Mouse (Mus musculus): ENCODE data around the gene Mrnip.

DNA sequence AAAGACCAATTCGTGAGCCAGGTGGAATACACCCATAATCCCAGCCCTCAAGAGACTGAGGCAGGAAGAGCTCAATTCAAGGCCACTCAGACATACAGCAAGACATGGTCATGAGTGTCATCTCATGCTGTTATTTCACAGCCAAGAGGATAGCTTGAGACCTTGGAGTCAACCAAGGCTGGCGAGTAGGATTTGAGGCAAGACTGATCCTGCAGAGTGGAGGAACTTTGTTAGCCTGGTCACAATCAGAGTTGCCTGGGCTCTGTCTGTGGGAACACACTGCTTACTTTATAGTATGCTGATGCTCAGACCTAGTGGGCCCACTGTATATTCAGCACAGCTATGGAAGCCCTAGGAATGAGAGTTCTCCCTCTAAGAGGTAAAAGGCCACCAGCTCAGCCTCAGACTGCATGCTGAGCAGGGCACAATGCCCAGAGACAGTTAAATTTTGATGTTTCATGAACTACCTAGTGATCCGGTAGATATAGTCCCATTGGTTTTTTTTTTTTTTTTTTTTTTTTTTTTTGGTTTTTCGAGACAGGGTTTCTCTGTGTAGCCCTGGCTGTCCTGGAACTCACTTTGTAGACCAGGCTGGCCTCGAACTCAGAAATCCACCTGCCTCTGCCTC lies 24.1 kb downstream of the Mrnip start:
- no peak for TF ChIP-seq CTCF (IDR thresholded peaks at IDR 0.05; ENCODE audit: low read depth)
- TF ChIP-seq EP300 (IDR thresholded peaks at IDR 0.05; ENCODE audit: low read depth): no peak

Measured in liver, embryonic 14.5 days (tissue).